Mouse (Mus musculus): ENCODE results near the gene Cd302. TPM values are rescaled to one million over a fixed set of nuclear protein-coding genes. Genes with fewer than 3 reads are reported as not detected.
A peak's percentile ranks its signal among the peaks of the same experiment; 100 is the strongest.

The Cd302 gene
- total and polyA plus RNA-seq, 3 experiments: 9.2 to 10.6 (median 10.2) TPM

DNA sequence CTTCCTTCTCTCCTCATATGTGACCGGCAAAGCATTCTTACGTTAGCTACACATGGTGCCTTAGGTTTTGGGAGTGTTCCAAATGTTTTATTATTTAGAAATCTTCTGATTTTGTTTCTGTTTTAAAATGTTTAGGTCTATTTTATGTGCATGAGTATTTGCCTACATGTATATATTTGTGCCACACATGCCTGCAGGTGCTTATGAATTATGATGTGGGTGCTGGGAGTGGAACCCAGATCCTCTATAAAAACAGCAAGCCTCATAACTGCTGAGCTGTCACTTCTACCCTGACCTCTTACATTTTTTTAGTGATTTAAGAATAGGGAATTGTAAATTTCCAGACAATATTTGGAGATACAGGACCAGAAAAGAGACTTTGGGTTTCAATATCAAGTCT, 62.3 kb downstream of the Cd302 start:
- intact Hi-C loops (cut with DNase I): no loop called here
- WGBS: 45% methylated on average over 2 of the region's 2 CpGs

DNA sequence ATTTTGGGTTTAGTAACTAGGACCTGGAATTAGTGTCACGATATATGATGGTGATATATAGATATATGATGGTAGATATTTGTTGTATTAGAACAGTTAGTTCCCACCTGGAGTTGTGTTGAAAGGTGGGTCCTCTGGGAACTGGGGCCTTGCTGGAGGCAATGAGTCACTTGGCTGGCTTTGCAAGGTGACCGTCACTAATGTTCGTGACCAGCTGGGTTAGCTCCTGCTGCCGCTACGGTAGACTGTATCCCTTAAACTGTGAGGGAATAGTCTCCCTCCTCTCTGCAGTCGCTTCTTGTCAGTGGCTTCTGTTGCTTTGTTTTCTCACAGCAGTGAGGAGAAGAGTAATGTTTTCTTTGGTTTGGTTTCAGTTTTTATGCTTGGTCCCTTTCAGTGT, 63.1 kb downstream of the Cd302 start:
- peak in 1 of 2 experiments; percentile 25 for DNase-seq
- peaks cover 14% of the 10 kb centered on the region for H3K79me2 ChIP-seq (replicated peaks; ENCODE audit: control insufficient read depth, insufficient read depth, low read length)
- H3K4me3 ChIP-seq: no peak overlapping the region
- intact Hi-C loops (cut with DNase I): no loop called here
- H3K36me3 ChIP-seq (ENCODE audit: control insufficient read depth, insufficient read depth, low read length): peaks cover 40% of the 10 kb centered on the region
- no peak overlapping the region for H3K27ac ChIP-seq
- WGBS: 21% methylated on average over 6 of the region's 6 CpGs
- no peaks in the 10 kb centered on the region for H3K27me3 ChIP-seq (ENCODE audit: control insufficient read depth, insufficient read depth, low read length)
- no peak overlapping the region for H3K9ac ChIP-seq (ENCODE audit: low read depth, low read length)
- peaks cover 26% of the 10 kb centered on the region for H3K4me1 ChIP-seq (ENCODE audit: control insufficient read depth, insufficient read depth, low read length)
- TF ChIP-seq POLR2A (IDR thresholded peaks at IDR 0.05; ENCODE audit: insufficient read depth, low read depth, low read length) (no peak), EP300 (IDR thresholded peaks at IDR 0.05; ENCODE audit: insufficient read depth, low read depth, low read length) (no peak)

More for the DNA sequence above, 62.3 kb downstream of the Cd302 start:
- peaks cover 33% of the 10 kb centered on the region for H3K36me3 ChIP-seq (ENCODE audit: control insufficient read depth, insufficient read depth, low read length)
- DNase-seq: no peak
- H3K79me2 ChIP-seq (replicated peaks; ENCODE audit: control insufficient read depth, insufficient read depth, low read length): peaks cover 14% of the 10 kb centered on the region
- H3K4me1 ChIP-seq (ENCODE audit: control insufficient read depth, insufficient read depth, low read length): peaks cover 23% of the 10 kb centered on the region
- H3K9ac ChIP-seq (ENCODE audit: low read depth, low read length): no peak overlapping the region
- H3K4me3 ChIP-seq: no peak overlapping the region
- no peak overlapping the region for H3K27ac ChIP-seq
- TF ChIP-seq POLR2A (IDR thresholded peaks at IDR 0.05; ENCODE audit: insufficient read depth, low read depth, low read length) (no peak), EP300 (IDR thresholded peaks at IDR 0.05; ENCODE audit: insufficient read depth, low read depth, low read length) (no peak), CTCF (IDR thresholded peaks at IDR 0.05) (no peak)
- no peaks in the 10 kb centered on the region for H3K27me3 ChIP-seq (ENCODE audit: control insufficient read depth, insufficient read depth, low read length)

DNA sequence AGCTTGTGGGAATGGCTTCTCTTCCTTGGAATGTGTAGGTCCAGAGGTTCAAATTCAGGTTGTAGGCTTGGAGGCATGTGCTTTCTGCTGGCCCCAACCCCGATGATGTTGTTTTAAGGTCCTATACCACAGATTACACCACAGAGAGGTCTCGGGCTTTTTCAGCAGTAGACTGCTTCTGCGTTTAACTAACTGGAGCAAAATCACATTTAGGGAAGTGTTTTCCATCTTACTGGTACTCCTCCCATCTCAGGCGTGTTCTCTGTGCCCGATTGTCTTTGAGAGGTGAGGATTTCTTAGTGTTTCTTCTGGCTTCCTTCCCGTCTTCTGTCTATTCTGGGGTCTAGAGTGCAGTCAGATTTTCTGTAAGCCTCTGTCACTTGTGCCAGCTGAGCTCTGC, 66.7 kb downstream of the Cd302 start:
- DNase-seq: no peak
- Histone ChIP-seq H3K27ac (no peak overlapping the region), H3K4me1 (ENCODE audit: control insufficient read depth, insufficient read depth, low read length) (peaks cover 24% of the 10 kb centered on the region), H3K9ac (ENCODE audit: low read depth, low read length) (no peak overlapping the region), H3K36me3 (ENCODE audit: control insufficient read depth, insufficient read depth, low read length) (peaks cover 58% of the 10 kb centered on the region), H3K27me3 (ENCODE audit: control insufficient read depth, insufficient read depth, low read length) (no peaks in the 10 kb centered on the region), H3K79me2 (replicated peaks; ENCODE audit: control insufficient read depth, insufficient read depth, low read length) (peaks cover 18% of the 10 kb centered on the region), H3K4me3 (no peak overlapping the region)
- TF ChIP-seq POLR2A (IDR thresholded peaks at IDR 0.05; ENCODE audit: insufficient read depth, low read depth, low read length) (no peak), EP300 (IDR thresholded peaks at IDR 0.05; ENCODE audit: insufficient read depth, low read depth, low read length) (no peak), CTCF (IDR thresholded peaks at IDR 0.05) (no peak)
- intact Hi-C loops (cut with DNase I): loop anchor here (10.0 kb wide), 1 partner anchor 1187 kb away; no protein-coding TSS in a partner anchor
- WGBS: 25% methylated on average over 6 of the region's 6 CpGs

DNA sequence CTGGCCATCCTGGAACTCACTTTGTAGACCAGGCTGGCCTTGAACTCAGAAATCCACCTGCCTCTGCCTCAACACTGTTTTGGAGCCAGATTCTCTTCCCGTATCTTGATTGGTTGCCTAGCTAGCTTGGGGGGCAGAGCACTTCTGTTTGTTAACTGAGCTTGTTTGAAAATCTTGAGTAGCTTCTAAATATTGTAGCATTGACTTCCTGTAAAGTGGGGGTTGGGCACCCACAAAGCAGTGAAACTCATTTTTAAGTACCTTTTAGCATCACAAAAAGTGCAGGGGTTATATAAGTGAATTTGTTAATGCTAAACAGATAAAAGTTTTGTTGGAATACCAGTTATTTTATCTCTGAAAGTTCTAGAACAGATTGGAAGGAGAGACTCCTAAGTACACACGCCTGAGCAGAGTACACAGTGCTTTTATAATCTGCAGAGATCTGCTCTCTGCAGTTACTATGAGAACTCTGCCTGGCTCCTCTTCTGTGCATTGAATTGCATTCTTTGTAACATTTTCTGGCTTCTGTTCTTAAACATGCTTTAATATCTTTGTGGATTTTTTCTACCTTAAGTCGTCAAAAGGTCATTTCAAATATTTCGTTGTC, 67.6 kb downstream of the Cd302 start:
- intact Hi-C loops (cut with DNase I): loop anchor here (10.0 kb wide), 1 partner anchor 1188 kb away; no protein-coding TSS in a partner anchor
- Histone ChIP-seq H3K4me1 (ENCODE audit: control insufficient read depth, insufficient read depth, low read length) (peaks cover 26% of the 10 kb centered on the region), H3K36me3 (ENCODE audit: control insufficient read depth, insufficient read depth, low read length) (peaks cover 58% of the 10 kb centered on the region), H3K4me3 (no peak overlapping the region), H3K79me2 (replicated peaks; ENCODE audit: control insufficient read depth, insufficient read depth, low read length) (peaks cover 18% of the 10 kb centered on the region), H3K9ac (ENCODE audit: low read depth, low read length) (no peak overlapping the region), H3K27ac (no peak overlapping the region), H3K27me3 (ENCODE audit: control insufficient read depth, insufficient read depth, low read length) (no peaks in the 10 kb centered on the region)
- DNase-seq: no peak
- no peak for TF ChIP-seq POLR2A (IDR thresholded peaks at IDR 0.05; ENCODE audit: insufficient read depth, low read depth, low read length)
- no peak for TF ChIP-seq CTCF (IDR thresholded peaks at IDR 0.05)
- TF ChIP-seq EP300 (IDR thresholded peaks at IDR 0.05; ENCODE audit: insufficient read depth, low read depth, low read length): no peak
- WGBS: 55% methylated on average over 4 of the region's 4 CpGs

DNA sequence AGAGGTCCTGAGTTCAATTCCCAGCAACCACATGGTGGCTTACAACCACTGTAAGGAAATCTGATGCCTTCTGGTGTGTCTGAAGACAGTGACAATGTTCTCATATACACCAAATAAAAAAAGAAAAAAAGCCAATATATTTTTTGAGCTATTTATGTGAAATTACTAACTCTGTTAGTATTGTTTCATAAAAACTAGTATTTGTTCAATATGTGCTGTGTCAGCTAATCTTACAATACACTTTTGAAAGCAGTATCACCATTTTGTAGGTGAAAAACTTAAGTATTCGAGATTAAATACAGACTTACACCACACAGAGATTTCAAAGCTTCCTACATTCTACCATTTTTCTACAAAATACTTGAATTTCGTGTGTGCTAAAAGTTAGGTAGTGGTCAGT, 69.6 kb downstream of the Cd302 start:
- Histone ChIP-seq H3K4me1 (ENCODE audit: control insufficient read depth, insufficient read depth, low read length) (peaks cover 21% of the 10 kb centered on the region), H3K36me3 (ENCODE audit: control insufficient read depth, insufficient read depth, low read length) (peaks cover 61% of the 10 kb centered on the region), H3K79me2 (replicated peaks; ENCODE audit: control insufficient read depth, insufficient read depth, low read length) (peaks cover 21% of the 10 kb centered on the region), H3K4me3 (no peak overlapping the region), H3K9ac (ENCODE audit: low read depth, low read length) (no peak overlapping the region), H3K27ac (no peak overlapping the region), H3K27me3 (ENCODE audit: control insufficient read depth, insufficient read depth, low read length) (no peaks in the 10 kb centered on the region)
- WGBS: 90% methylated on average over 2 of the region's 2 CpGs
- no peak for DNase-seq
- intact Hi-C loops (cut with DNase I): loop anchor here (5.0 to 10.0 kb wide), 2 partner anchors 387 to 1190 kb away; no protein-coding TSS in a partner anchor
- TF ChIP-seq CTCF (IDR thresholded peaks at IDR 0.05) (no peak), EP300 (IDR thresholded peaks at IDR 0.05; ENCODE audit: insufficient read depth, low read depth, low read length) (no peak), POLR2A (IDR thresholded peaks at IDR 0.05; ENCODE audit: insufficient read depth, low read depth, low read length) (no peak)

DNA sequence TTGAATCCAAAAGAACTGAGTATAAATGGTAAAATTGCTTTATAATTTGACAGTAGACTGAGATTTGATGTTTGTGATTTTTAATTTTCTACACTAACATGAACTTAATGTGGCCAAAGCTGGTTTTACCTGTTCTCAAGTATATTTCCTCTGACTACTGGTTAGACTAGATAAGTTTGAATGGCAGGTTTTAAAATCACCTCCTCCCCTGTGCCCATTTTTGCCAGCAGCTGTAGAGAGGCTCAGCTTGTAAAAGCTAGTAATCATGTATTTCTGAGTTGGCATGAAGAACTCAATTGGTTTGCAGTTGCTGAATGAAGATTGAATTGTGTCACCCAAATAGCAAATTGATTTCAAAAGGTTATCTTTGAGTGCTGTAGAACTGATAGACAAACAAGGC, 71.8 kb downstream of the Cd302 start:
- no peak overlapping the region for H3K27ac ChIP-seq
- peaks cover 22% of the 10 kb centered on the region for H3K4me1 ChIP-seq (ENCODE audit: control insufficient read depth, insufficient read depth, low read length)
- no peaks in the 10 kb centered on the region for H3K27me3 ChIP-seq (ENCODE audit: control insufficient read depth, insufficient read depth, low read length)
- no peak overlapping the region for H3K4me3 ChIP-seq
- intact Hi-C loops (cut with DNase I): loop anchor here (5.0 to 10.0 kb wide), 2 partner anchors 385 to 1192 kb away; no protein-coding TSS in a partner anchor
- peaks cover 55% of the 10 kb centered on the region for H3K36me3 ChIP-seq (ENCODE audit: control insufficient read depth, insufficient read depth, low read length)
- H3K9ac ChIP-seq (ENCODE audit: low read depth, low read length): no peak overlapping the region
- peaks cover 16% of the 10 kb centered on the region for H3K79me2 ChIP-seq (replicated peaks; ENCODE audit: control insufficient read depth, insufficient read depth, low read length)
- no peak for TF ChIP-seq POLR2A (IDR thresholded peaks at IDR 0.05; ENCODE audit: insufficient read depth, low read depth, low read length)
- no peak for TF ChIP-seq EP300 (IDR thresholded peaks at IDR 0.05; ENCODE audit: insufficient read depth, low read depth, low read length)
- TF ChIP-seq CTCF (IDR thresholded peaks at IDR 0.05): no peak
- no peak for DNase-seq
